Mouse (Mus musculus): ENCODE results near the gene Nlrp14.
"Not testable (repeated sequence)": the region's sequence is repeated elsewhere in the genome, so short reads cannot be mapped to it uniquely, and the experiment has no call there.

The Nlrp14 gene

DNA sequence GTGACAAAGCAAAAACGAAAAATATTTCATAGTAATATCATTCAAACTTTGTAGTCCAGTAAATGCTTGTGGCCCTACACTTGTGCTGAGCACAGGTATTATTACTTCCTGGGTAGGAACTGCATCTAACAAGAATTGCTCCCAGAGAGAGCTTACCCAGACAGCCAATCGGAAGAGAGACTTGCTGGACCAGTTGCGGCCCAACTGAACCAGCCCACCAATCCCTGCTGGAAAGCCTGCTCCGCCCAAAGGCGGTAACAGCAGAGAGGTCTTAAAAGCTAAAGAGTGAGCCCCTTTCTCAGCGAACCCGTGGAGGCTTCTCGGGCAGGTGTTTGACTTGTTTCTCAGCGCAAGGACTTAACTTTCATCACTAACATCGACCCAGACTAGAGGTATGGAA lies at the start of gene Nlrp14:
TSS of gene Nlrp14 (plus strand) at position 301 of the 400 bp plus-strand sequence.
- no peak for DNase-seq (ENCODE audit: low spot score in 2 of 2)

GRCm38 (mm10) chr7:107130983-107131382 lies 35.8 kb upstream of the Nlrp14 start, which contains the start of gene Olfr715:
Gene Olfr715, minus strand, starts transcription at chr7:107131083.
- not testable (repeated sequence) for DNase-seq (ENCODE audit: low spot score in 2 of 2)

DNA sequence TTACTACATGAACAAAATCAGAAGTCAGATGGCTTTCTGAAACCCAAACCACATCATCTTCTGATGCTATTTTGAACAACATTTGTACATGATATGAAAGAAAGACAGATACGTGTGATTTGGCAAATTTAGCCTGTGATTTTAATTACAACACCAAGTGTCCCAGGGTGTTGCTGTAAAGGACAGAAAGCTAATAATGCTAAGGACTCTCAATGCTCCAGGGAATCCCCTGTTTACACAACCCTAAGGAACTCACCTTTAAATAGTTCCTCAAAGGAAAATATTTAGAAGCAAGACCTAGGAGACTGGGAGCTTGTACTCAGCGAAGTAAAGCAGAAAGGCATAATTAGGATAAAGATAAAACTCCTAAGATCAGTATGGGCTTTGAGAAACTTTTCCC lies 28.8 kb upstream of the Nlrp14 start, which contains the start of gene Olfr716:
TSS of gene Olfr716 (plus strand) at position 301 of the 400 bp plus-strand sequence.
- DNase-seq (ENCODE audit: low spot score in 2 of 2): not testable (repeated sequence)

DNA sequence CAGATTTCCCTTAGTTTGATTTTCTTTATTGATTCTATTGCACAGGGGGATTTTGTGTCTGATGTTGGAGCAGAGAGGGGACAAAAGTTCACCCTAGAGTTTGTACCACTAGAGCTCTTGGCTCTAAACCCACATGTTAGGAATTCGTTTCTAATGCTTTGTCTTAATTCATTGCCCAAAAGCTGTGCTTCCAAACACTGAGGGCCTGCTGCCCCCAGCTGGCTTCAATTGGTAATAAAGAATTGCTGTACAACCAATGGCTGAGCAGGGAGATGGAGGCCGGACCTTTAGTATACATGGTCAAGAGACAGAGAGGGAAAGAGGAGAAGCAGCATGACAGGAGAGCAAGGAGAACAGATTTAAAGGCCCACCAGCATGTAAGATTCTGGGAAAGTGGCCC lies 13.6 kb downstream of the Nlrp14 start:
- no peak for DNase-seq (ENCODE audit: low spot score in 2 of 2)

DNA sequence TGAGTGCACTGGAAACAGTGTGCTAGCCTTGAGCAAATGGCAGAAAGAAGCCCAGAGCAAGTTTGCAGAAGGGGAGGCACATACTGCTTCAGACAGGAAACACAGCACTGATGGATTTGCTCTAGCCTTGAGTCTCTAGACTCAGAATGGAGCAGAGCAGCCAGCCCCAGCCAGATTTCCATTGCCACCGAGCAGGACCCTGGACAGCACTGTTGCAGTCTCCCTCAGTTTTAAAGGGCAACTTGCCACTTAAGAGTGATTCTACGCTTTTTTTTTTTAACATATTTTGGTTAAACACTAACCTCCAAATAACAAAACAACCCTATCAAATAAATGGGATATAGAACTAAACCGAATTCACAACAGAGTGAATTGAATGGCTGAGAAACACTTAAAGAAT lies 35.0 kb downstream of the Nlrp14 start:
- DNase-seq (ENCODE audit: low spot score in 2 of 2): no peak

DNA sequence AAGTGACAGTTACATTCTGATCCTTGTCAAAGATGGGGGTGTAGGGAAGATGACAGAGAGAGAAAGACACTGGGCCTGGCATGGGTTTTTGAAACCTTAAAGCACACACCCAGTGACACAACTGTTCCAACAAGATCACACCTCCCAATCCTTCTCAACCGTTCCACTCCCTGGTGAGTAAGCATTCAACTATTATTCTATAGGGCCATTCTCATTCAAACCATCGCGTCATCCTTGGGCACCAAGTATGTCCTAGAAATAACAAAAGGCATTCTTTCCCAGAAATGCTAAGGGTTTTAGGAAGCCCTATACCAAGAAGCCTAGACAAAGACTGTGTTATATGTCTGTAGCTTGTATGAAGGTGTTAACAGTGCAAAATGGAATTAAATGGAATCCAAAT lies 41.1 kb downstream of the Nlrp14 start:
- no peak for DNase-seq (ENCODE audit: low spot score in 2 of 2)

- no peak for DNase-seq (ENCODE audit: low spot score in 2 of 2)
Observed at GRCm38 (mm10) chr7:107209204-107209860, 42.5 kb downstream of the Nlrp14 start, which contains the start of gene Rbmxl2. Gene Rbmxl2, plus strand, starts transcription at chr7:107209445.

GRCm38 (mm10) chr7:107210126-107210576 lies 43.4 kb downstream of the Nlrp14 start:
- DNase-seq (ENCODE audit: low spot score in 2 of 2): no peak

DNA sequence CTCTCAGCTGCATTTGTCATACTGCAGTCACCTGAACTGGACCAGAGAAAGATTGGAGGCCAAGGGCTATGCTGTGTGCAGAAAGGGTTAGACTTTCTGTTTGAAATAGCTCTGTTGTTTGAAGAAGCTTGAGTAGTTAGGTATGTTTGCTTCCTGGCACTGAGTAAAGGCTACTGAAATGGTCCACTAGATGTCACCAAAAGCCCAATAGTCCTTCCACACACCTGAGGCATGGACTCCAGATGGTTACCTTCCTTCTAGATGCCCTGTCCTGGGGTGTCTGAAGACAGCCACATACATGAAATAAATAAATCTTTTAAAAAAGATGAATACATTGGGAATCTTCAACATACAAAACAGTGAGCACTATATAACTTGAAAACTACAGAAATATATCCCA lies 48.9 kb downstream of the Nlrp14 start:
- no peak for DNase-seq (ENCODE audit: low spot score in 2 of 2)

- no peak for DNase-seq (ENCODE audit: low spot score in 2 of 2)
Observed at GRCm38 (mm10) chr7:107216845-107217244, 50.1 kb downstream of the Nlrp14 start.

GRCm38 (mm10) chr7:107236854-107237253 lies 70.1 kb downstream of the Nlrp14 start:
- DNase-seq (ENCODE audit: low spot score in 2 of 2): no peak

DNA sequence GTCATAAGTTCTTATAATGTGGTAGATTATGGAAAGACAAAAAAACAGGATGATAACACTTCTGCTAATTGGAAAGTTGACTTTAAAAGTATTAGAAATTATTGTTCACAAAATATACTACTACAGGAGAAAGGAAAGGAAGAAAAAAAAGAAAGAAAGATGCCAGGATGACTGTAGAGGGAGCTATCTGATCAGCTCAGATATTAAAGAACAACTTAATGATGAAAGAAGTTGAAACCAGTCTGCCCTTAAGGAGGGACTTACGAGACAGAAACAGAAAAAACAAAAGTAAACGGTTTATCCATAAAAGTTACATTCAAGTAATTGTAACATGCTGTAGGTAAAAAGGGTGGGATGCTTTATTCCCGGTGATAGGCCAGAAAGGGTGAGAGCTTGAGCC lies 70.7 kb downstream of the Nlrp14 start:
- DNase-seq (ENCODE audit: low spot score in 2 of 2): no peak

- DNase-seq (ENCODE audit: low spot score in 2 of 2): no peak
Observed at GRCm38 (mm10) chr7:107241371-107241883, 74.6 kb downstream of the Nlrp14 start.
